Mouse (Mus musculus) heart, postnatal 25 days (tissue): ENCODE data around the gene Gm19684. TPM values are rescaled to one million over a fixed set of nuclear protein-coding genes. Genes with fewer than 3 reads are reported as not detected.
"Not testable (repeated sequence)": the region's sequence is repeated elsewhere in the genome, so short reads cannot be mapped to it uniquely, and the experiment has no call there.

Source experiments
- DNase-seq: peaks from one replicate; pipeline ENCODE4 v3.0.0; 2022; ENCODE audit warnings: low spot score
- intact Hi-C: fragments of 180-260 bp; cut with DNase I; formaldehyde crosslinking; loops from one replicate; pipeline ENCODE4 v1.15.1; 2025
- total RNA-seq, 2 experiments: library from RNA; stranded (reverse); gene quantifications; 2 replicates each; pipeline ENCODE4 v1.2.3; 2021

The Gm19684 gene
- total RNA-seq, 2 experiments from 2014 or later, result not detected

GRCm38 (mm10) chr17:36128968-36129817 lies 7.7 kb downstream of the Gm19684 start, which contains the start of gene Gm7030:
Gene Gm7030, minus strand, starts transcription at chr17:36129425.
- intact Hi-C loops, DNase-seq: not testable (repeated sequence)

- no peak for DNase-seq
- intact Hi-C loops, result loop anchor here (10.0 kb wide), 1 partner anchor 67 kb away; no protein-coding TSS in a partner anchor
Observed at GRCm38 (mm10) chr17:36131516-36132265, 10.2 kb downstream of the Gm19684 start.

- not testable (repeated sequence) for DNase-seq
- intact Hi-C loops, result loop anchor here (10.0 kb wide), 1 partner anchor 71 kb away; no protein-coding TSS in a partner anchor
Observed at GRCm38 (mm10) chr17:36135421-36136231, 14.1 kb downstream of the Gm19684 start.

GRCm38 (mm10) chr17:36136299-36136848 lies 14.9 kb downstream of the Gm19684 start:
- not testable (repeated sequence) for DNase-seq
- intact Hi-C loops, result loop anchor here (10.0 kb wide), 1 partner anchor 72 kb away; no protein-coding TSS in a partner anchor

- intact Hi-C loops, result loop anchor here (5.0 kb wide), 1 partner anchor 853 kb away; no protein-coding TSS in a partner anchor
- DNase-seq, result no peak
Observed at GRCm38 (mm10) chr17:36145111-36145860, 23.8 kb downstream of the Gm19684 start.

GRCm38 (mm10) chr17:36145861-36146156 lies 24.3 kb downstream of the Gm19684 start:
- DNase-seq, result not testable (repeated sequence)
- intact Hi-C loops, result loop anchor here (5.0 kb wide), 1 partner anchor 854 kb away; no protein-coding TSS in a partner anchor

GRCm38 (mm10) chr17:36146937-36147336 lies 25.5 kb downstream of the Gm19684 start:
- intact Hi-C loops, result loop anchor here (5.0 kb wide), 1 partner anchor 855 kb away; no protein-coding TSS in a partner anchor
- DNase-seq, result not testable (repeated sequence)

GRCm38 (mm10) chr17:36148468-36148867 lies 27.0 kb downstream of the Gm19684 start:
- DNase-seq, result not testable (repeated sequence)
- intact Hi-C loops, result loop anchor here (5.0 kb wide), 1 partner anchor 856 kb away; no protein-coding TSS in a partner anchor

- intact Hi-C loops, result not testable (repeated sequence)
Observed at GRCm38 (mm10) chr17:36151200-36151599, 29.7 kb downstream of the Gm19684 start.

GRCm38 (mm10) chr17:36154271-36155149 lies 33.0 kb downstream of the Gm19684 start:
- intact Hi-C loops, result no loop called here
- DNase-seq, result no peak

More at GRCm38 (mm10) chr17:36151200-36151599, 29.7 kb downstream of the Gm19684 start:
- DNase-seq, result not testable (repeated sequence)

GRCm38 (mm10) chr17:36157782-36158181 lies 36.3 kb downstream of the Gm19684 start:
- intact Hi-C loops, DNase-seq: not testable (repeated sequence)

- intact Hi-C loops, DNase-seq: not testable (repeated sequence)
Observed at GRCm38 (mm10) chr17:36158264-36158663, 36.8 kb downstream of the Gm19684 start.

- no peak for DNase-seq
- intact Hi-C loops, result no loop called here
Observed at GRCm38 (mm10) chr17:36161129-36162051, 39.9 kb downstream of the Gm19684 start.

- intact Hi-C loops, DNase-seq: not testable (repeated sequence)
Observed at GRCm38 (mm10) chr17:36166901-36167300, 45.4 kb downstream of the Gm19684 start.

- DNase-seq, result no peak
- intact Hi-C loops, result no loop called here
Observed at GRCm38 (mm10) chr17:36167306-36168038, 46.0 kb downstream of the Gm19684 start.
